Mouse (Mus musculus) kidney, postnatal 10 days (tissue): ENCODE data around the gene Tns4.

Experiments
- DNase-seq: peaks from one replicate; pipeline ENCODE4 v3.0.0; 2021; ENCODE audit warnings: mixed read lengths

Tns4 gene

DNA sequence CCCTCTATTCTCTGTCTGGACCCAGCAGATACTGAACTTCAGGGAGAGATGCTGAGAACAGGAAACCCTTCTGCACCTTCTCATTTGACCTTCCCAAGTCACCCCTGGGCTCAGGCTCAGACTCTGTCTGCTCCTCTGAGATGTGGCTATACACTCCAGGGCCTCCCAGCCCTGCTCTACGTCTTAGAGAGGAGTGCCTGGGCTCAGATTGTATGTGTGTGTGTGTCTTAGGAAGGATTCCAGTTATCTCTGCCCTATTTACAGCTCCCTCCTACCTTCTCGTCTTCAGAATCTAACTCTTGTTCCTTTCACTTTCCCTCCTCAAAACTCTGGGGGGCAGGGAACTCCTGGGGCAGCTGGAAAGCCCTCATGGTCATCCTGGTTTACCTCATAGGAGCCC lies 620 bp downstream of the Tns4 start:
- no peak for DNase-seq

- no peak for DNase-seq
Measured at GRCm38 (mm10) chr11:99084366-99084765, 4.7 kb downstream of the Tns4 start.

DNA sequence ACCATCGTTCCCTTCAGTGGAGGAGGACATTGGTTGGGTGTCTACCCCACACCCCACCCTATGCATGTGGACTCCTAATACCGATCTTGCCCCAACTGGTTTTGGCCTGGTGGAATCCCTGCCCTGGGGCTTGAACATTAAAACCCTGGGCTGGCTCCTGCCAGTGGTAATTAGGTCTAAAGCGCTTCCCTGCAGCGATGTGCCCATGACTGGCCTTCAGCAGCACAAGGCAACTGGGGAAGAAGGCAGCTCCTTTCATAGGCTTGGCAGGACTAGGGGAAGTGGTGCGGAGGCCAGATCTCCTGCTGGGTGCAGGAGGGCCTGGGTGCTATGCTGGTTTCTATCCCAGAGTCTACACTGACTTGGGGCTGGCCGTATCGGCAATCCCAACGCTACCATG lies 5.6 kb downstream of the Tns4 start:
- DNase-seq, result no peak

DNA sequence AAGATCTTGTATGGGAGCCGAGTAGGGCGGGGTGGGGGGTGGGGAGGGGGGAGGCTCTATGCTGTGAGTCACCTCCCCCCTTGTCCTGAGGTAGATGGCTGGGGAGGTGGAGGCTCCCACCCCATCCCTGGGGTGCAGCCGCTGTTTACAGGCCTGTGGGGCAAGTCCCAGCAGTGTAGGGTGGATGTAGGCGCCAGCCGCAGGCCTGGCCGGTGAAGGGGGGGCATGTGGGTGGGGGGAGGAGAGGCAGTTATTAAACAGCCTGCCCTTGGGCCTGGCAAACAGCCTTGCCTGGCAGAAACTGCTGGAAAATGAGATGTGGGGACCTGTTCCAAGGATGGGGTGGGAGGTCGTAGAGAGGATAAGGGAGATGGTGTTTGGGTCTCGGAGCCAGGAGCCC lies 7.0 kb downstream of the Tns4 start:
- DNase-seq, result peak; percentile 33

DNA sequence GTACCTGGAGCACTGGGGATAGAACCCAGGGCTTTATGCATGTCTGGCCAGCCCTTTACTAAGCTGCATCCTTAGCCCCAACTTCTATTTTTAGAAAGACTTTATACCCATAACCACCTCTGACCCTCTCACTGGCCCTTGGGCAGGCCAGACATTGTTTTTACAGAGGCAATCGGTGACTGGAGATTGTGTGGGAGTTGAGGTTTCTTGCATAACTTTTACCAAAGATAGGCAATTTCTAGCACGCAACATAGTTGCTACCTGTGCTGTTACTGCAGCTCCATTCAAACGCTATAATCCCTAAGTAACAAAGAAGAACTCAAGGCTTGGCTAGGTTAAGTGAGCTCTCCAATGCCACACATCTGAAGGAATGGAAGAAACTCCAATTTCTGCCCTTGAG lies 7.5 kb downstream of the Tns4 start:
- DNase-seq, result no peak

GRCm38 (mm10) chr11:99080902-99081543 lies 8.1 kb downstream of the Tns4 start:
- no peak for DNase-seq

DNA sequence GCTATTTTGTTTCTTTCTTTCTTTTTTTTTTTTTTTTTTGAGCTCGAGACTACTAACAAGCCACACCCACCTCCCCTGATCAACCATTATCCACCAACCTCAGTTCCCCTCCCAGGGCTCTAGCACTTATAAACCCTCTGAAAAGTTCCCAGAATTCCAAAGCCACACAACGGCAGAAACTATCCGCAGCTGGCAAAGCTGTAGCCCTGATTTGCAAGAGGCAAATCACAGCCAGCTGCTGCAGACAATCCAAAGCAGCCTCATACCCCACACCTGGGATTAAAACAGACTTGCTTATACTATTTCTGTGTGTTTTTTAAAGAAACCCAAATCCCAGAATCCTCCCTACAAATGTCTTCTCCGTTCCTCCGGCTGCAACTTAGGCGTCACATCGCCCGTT lies 11.2 kb downstream of the Tns4 start:
- DNase-seq, result no peak

GRCm38 (mm10) chr11:99076744-99077319 lies 12.3 kb downstream of the Tns4 start:
- DNase-seq, result no peak

GRCm38 (mm10) chr11:99073781-99074180 lies 15.3 kb downstream of the Tns4 start:
- no peak for DNase-seq

GRCm38 (mm10) chr11:99071866-99072265 lies 17.2 kb downstream of the Tns4 start:
- DNase-seq, result no peak

GRCm38 (mm10) chr11:99068455-99068854 lies 20.7 kb downstream of the Tns4 start:
- DNase-seq, result no peak

- DNase-seq, result no peak
Measured at GRCm38 (mm10) chr11:99067591-99067990, 21.5 kb downstream of the Tns4 start.

GRCm38 (mm10) chr11:99065979-99066378 lies 23.1 kb downstream of the Tns4 start:
- peak; percentile 92 for DNase-seq

GRCm38 (mm10) chr11:99065353-99065752 lies 23.8 kb downstream of the Tns4 start:
- DNase-seq, result peak; percentile 30

- no peak for DNase-seq
Measured at GRCm38 (mm10) chr11:99063406-99064131, 25.5 kb downstream of the Tns4 start.

DNA sequence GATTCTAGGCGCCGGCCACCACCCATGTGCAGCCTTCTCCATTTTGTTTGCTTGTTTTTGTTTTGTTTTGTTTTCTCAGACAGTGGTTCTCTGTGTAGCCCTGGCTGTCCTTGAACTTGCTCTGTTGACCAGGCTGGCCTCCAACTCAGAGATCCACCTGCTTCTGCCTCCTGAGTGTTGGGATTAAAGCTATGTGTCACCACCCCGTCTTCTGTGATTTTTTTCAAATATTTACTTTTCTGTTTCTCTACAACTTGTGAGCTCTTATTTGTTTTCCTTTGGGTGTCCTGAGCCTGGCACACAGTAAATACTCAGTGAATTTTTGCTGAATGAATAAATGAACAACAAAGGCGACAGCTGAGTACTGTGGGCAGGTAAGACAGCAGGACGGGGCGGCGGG lies 26.4 kb downstream of the Tns4 start:
- no peak for DNase-seq

DNA sequence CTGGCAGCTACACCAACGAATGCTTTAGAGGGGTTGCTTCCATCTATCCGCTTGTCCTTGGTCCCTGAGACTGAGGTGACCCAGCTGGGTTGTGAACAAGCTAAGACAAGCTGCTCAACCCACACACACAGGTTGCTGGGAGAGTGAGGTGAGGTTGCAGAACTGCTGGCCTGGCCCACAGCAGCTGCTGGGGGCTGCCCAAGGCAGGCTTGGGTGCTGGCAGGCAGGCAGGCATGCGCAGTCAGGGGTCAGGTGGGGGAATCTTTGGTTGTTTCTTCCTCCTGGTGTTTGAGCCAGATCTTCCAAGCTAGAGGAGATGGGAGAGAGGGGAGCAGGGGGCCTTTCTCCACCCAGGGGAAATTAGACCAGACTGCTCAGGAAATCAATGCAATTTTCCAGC lies 28.7 kb downstream of the Tns4 start:
- peak; percentile 71 for DNase-seq

GRCm38 (mm10) chr11:99055571-99056452 lies 33.3 kb downstream of the Tns4 start:
- DNase-seq, result peak; percentile 69

DNA sequence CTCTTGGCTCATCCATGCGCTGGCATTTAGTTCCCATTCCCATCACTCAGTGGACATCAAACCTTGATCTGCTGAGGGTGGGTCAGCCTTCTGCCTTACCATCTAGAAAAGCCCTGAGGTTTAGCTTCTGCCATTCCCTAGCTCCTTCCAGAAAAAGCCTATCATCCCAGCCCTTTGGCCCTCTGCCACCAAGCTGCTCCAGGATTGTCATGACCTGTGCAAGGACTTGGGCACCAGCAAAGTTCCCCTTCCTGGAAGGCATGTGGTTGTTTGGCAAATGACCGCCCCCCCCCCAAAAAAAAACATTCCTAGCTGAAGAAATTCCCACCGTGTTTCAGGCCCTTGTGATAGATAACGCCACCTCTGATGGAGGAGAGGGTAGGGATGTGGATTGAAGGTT lies 34.0 kb downstream of the Tns4 start:
- DNase-seq, result peak; percentile 74

- DNase-seq, result no peak
Measured at GRCm38 (mm10) chr11:99047643-99048042, 41.5 kb downstream of the Tns4 start.

DNA sequence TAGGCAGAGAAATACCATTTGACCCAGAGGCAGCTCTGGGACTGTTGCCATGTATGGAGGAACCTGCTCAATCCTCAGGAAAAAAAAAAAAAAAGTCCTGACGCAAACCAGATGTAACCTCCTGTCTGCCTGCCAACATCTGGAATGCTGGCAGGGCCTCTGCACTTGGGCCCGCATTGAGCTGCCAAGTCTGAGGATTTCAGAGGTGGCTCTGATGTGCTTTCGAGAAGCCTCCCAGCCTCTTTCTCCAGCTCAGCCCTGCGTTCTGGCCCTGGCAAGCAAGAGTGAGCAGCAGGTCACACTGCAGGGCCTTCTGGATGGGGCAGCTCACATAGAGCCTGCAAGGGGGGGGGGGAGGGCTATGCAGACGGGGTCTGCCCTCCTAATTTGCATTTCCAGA lies 42.0 kb downstream of the Tns4 start:
- DNase-seq, result peak; percentile 72

DNA sequence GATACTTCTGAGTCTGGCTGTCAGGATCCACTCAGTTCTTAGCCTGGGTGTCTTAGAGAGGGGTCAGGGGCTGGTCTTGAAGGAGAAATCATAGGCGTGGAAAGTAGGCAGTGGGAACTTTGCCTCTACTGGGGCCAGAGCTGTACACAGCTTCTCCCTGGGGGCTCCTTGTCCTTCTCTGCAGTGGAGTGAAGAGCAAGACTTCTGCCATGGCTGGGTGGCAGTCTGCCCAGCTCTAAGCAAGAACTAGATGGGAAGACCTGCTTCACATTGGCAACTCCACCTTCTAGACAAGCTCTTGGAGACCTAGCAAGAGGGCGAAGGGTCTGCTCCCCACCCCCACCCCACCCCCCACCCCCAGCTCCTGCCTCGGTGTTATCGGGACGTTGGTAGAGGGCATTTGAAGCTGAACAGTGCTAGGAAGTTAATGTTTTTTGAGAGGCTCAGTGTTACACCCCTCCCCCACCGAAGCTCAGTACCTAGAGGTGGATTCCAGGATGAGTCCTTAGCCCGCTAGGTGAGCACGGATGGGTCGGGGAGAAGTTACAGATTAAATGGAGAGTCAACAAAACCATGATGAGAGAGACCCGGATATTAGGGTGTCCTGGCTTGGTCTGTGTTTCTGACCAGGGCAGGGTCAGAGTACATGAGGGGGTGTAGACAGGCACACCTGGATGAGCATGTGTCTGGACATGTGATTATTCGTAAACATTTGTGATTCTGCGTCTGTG lies 43.8 kb downstream of the Tns4 start:
- DNase-seq, result peak; percentile 75

DNA sequence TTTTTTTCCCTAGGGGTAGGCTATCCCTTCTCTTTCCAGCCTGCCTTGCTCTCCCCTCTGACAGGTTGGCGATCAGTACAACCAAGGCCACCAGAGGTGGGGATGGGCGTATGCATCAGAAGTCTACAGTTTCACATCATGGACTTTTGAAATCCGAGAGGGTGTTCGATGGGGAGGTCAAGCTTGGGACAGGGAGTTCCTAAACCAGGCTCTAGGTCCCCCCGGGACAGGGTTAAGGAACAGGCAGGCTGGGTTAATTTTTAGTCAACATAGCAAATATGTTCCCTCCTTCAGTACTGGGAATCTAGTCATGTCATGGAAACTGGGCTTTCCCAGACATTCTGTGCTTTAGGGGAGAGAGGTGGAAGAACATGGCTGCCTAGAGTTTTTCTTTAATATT lies 44.8 kb downstream of the Tns4 start:
- DNase-seq, result peak; percentile 46
